Mouse (Mus musculus) stomach, embryonic 14.5 days (tissue): ENCODE data around the gene Gprin2. TPM values are rescaled to one million over a fixed set of nuclear protein-coding genes. Genes with fewer than 3 reads are reported as not detected.

Experiments
- ATAC-seq: fragments of 200-750 bp; cut with Nextera tagmentation; 2 replicates; pipeline ENCODE4 v1.8.0; 2017; ENCODE audit warnings: low read depth, moderate TSS enrichment; ENCODE audit not compliant: insufficient number of reproducible peaks, insufficient read depth, low FRiP score
- H3K27ac ChIP-seq: fragments of 300-500 bp; sonication (generic); 2 replicates; pipeline ENCODE4 v1.5.1; 2014; ENCODE audit warnings: mild to moderate bottlenecking, low read length, moderate library complexity, mixed read lengths
- H3K27me3 ChIP-seq: fragments of 300-500 bp; sonication (generic); 2 replicates; pipeline ENCODE4 v1.6.1; 2014; ENCODE audit warnings: low read length, control low read depth, mixed read lengths; ENCODE audit not compliant: control insufficient read depth, insufficient read depth
- H3K36me3 ChIP-seq: fragments of 300-500 bp; sonication (generic); 2 replicates; pipeline ENCODE4 v1.6.1; 2014; ENCODE audit warnings: mild to moderate bottlenecking, control low read depth, low read length, moderate library complexity, mixed read lengths; ENCODE audit not compliant: control insufficient read depth, insufficient read depth
- H3K4me1 ChIP-seq: fragments of 300-500 bp; sonication (generic); 2 replicates; pipeline ENCODE4 v1.6.1; 2014; ENCODE audit warnings: low read length, control low read depth, mixed read lengths; ENCODE audit not compliant: control insufficient read depth, insufficient read depth
- H3K4me2 ChIP-seq: fragments of 300-500 bp; sonication (generic); replicated peaks from 2 replicates; pipeline ENCODE4 v1.6.1; 2014; ENCODE audit warnings: low read depth, low read length, control low read depth
- H3K4me3 ChIP-seq: fragments of 300-500 bp; sonication (generic); 2 replicates; pipeline ENCODE4 v1.5.1; 2014; ENCODE audit warnings: low read depth, low read length, control low read depth
- H3K9ac ChIP-seq: fragments of 300-500 bp; sonication (generic); replicated peaks from 2 replicates; pipeline ENCODE4 v1.6.1; 2014; ENCODE audit warnings: low read depth, mild to moderate bottlenecking, control low read depth, low read length, moderate library complexity, mixed read lengths
- H3K9me3 ChIP-seq: fragments of 300-500 bp; sonication (generic); 2 replicates; pipeline ENCODE4 v1.6.1; 2016; ENCODE audit warnings: low read depth, low read length, control low read depth; ENCODE audit not compliant: control insufficient read depth
- WGBS: fragments of 180-500 bp; shearing (Covaris S2); extraction: QIAGEN DNeasy Blood & Tissue Kit; methylation state at CpG from one replicate; pipeline ENCODE4 v1.1.7; 2014; 5-methylcytosine and 5-hydroxymethylcytosine counted together
- polyA plus RNA-seq: library from polyadenylated mRNA; unstranded; fragments of >200 nt; fragmentation: Nextera tagmentation; extraction: Ambion mirVana; gene quantifications from 2 replicates; pipeline ENCODE4 v1.2.1, GENCODE M21; 2014

Gene Gprin2
- 0.29 and 0.32 TPM in 2 replicates for polyA plus RNA-seq

DNA sequence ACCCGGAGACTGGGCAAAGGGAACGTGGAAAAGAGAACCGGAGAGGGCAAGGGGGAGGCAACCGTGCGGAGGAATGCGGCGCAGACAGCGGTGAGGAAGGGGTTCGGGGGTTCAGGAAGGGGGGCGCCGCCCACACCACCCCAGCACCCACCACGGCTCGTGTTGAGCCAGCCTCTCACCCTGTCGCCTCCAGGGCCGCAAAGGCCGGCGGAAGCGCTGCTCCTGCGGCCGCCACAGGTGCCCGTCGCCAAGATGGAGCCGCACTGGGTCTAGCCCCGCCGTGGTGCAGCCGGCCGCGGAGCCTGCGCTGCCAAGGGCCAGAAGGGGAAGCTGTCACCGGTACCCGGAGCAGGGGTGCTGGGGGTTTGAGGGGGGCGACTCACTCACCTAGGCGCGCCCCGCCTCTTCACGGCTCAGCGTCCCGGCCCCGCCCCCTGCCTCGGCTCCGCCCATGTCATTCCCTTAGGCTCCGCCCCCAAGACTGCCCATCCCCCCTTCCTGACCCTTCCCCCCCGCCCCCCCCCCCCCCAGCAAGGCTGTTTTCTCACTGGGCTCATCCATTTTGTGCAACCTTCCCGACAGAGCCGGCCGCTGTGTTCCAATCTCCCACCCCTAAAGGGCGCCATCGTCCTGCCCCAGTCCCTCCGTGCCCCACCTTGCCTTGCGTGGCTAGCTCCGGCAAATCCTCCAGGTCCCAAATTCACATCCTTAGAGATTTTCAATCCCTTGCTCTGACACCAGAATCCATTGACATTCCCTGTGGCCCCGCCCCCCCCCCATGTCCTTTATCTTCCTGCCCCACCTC lies at the start of gene Gprin2:
Gene Gprin2, minus strand, starts transcription at position 423 of the 805 bp plus-strand sequence.
- peak within 1 kb of the TSS; percentile 42 for H3K9ac ChIP-seq
- no peaks in the 10 kb centered on the region for H3K27me3 ChIP-seq
- ATAC-seq = peak; percentile 64
- H3K4me3 ChIP-seq = peak within 1 kb of the TSS; percentile 66
- no peaks in the 10 kb centered on the region for H3K36me3 ChIP-seq
- H3K4me2 ChIP-seq = peak within 1 kb of the TSS; percentile 77
- 0 out of 2 replicates have a peak, but pooled peaks cover 3% of the 10 kb centered on the region for H3K4me1 ChIP-seq
- 4% methylated on average over 44 of the region's 52 CpGs for WGBS
- no peaks in the 10 kb centered on the region for H3K9me3 ChIP-seq
- H3K27ac ChIP-seq = no peak within 1 kb of the TSS

GRCm38 (mm10) chr14:34240676-34241075 lies 39.2 kb upstream of the Gprin2 start:
- no peak overlapping the region for H3K4me3 ChIP-seq
- no peaks in the 10 kb centered on the region for H3K9me3 ChIP-seq
- no peak overlapping the region for H3K27ac ChIP-seq
- no peaks in the 10 kb centered on the region for H3K4me1 ChIP-seq
- ATAC-seq = no peak
- WGBS = 50% methylated on average over 6 of the region's 6 CpGs
- H3K36me3 ChIP-seq = no peaks in the 10 kb centered on the region; the same call in 1 of the 2 replicates
- no peak overlapping the region for H3K4me2 ChIP-seq
- H3K27me3 ChIP-seq = no peaks in the 10 kb centered on the region
- H3K9ac ChIP-seq = no peak overlapping the region

GRCm38 (mm10) chr14:34240263-34240662 lies 38.8 kb upstream of the Gprin2 start:
- Histone ChIP-seq H3K36me3 (no peaks in the 10 kb centered on the region; the same call in 1 of the 2 replicates), H3K4me3 (no peak overlapping the region), H3K9me3 (no peaks in the 10 kb centered on the region), H3K27me3 (no peaks in the 10 kb centered on the region), H3K4me2 (no peak overlapping the region), H3K27ac (no peak overlapping the region), H3K4me1 (no peaks in the 10 kb centered on the region), H3K9ac (no peak overlapping the region)
- ATAC-seq = no peak
- WGBS = 59% methylated on average over 10 of the region's 10 CpGs

GRCm38 (mm10) chr14:34234630-34235380 lies 33.4 kb upstream of the Gprin2 start:
- H3K9ac ChIP-seq = peak overlapping the region; percentile 21; the same call in 1 of the 2 replicates
- H3K27ac ChIP-seq = no peak overlapping the region
- H3K27me3 ChIP-seq = no peaks in the 10 kb centered on the region
- no peaks in the 10 kb centered on the region; the same call in 1 of the 2 replicates for H3K36me3 ChIP-seq
- H3K4me3 ChIP-seq = peak overlapping the region; percentile 26
- peak overlapping the region; percentile 69 for H3K4me2 ChIP-seq
- H3K9me3 ChIP-seq = peaks cover 2% of the 10 kb centered on the region; the same call in 1 of the 2 replicates
- 0 out of 2 replicates have a peak, but pooled peaks cover 2% of the 10 kb centered on the region for H3K4me1 ChIP-seq
- peak; percentile 98 for ATAC-seq
- 6% methylated on average over 16 of the region's 16 CpGs for whole genome bisulfite sequencing

DNA sequence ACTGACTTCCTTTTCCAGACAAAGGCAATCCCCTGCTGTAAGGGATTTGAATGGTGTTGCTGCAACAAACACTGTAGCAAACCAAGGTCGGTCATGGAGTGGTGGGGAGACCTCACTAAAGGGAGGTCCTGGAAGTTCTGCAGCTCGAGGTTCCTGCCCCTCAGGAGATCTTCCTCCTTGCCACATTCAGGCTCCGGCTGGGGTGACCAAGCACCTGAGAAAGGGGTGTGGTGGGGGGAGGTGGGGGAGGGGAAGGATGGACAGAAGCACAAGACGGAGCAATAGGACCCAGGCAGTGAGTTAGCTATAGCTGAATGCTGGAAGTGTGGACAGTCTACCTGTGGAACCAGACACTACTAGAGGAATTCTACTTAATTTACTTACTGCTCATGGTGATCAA lies 32.4 kb upstream of the Gprin2 start:
- no peak overlapping the region for H3K4me3 ChIP-seq
- H3K4me2 ChIP-seq = no peak overlapping the region
- H3K4me1 ChIP-seq = 0 out of 2 replicates have a peak, but pooled peaks cover 2% of the 10 kb centered on the region
- no peak for ATAC-seq
- H3K9me3 ChIP-seq = peaks cover 2% of the 10 kb centered on the region; the same call in 1 of the 2 replicates
- no peaks in the 10 kb centered on the region; the same call in 1 of the 2 replicates for H3K36me3 ChIP-seq
- no peak overlapping the region for H3K27ac ChIP-seq
- 69% methylated on average over 4 of the region's 4 CpGs for WGBS
- no peaks in the 10 kb centered on the region for H3K27me3 ChIP-seq
- H3K9ac ChIP-seq = no peak overlapping the region

- Histone ChIP-seq H3K36me3 (no peaks in the 10 kb centered on the region; the same call in 1 of the 2 replicates), H3K27me3 (no peaks in the 10 kb centered on the region), H3K9ac (no peak overlapping the region), H3K9me3 (peaks cover 2% of the 10 kb centered on the region; the same call in 1 of the 2 replicates), H3K4me1 (0 out of 2 replicates have a peak, but pooled peaks cover 2% of the 10 kb centered on the region), H3K27ac (no peak overlapping the region), H3K4me3 (no peak overlapping the region), H3K4me2 (no peak overlapping the region)
- WGBS = 82% methylated on average over 9 of the region's 9 CpGs
- ATAC-seq = no peak
These were observed 31.6 kb upstream of the Gprin2 start for GRCm38 (mm10) chr14:34232866-34233680.

- Histone ChIP-seq H3K9me3 (peaks cover 2% of the 10 kb centered on the region; the same call in 1 of the 2 replicates), H3K9ac (no peak overlapping the region)
- WGBS = 54% methylated on average over 7 of the region's 7 CpGs
These were observed 30.9 kb upstream of the Gprin2 start for GRCm38 (mm10) chr14:34232340-34232739.

More at GRCm38 (mm10) chr14:34232340-34232739, 30.9 kb upstream of the Gprin2 start:
- H3K27ac ChIP-seq = no peak overlapping the region
- ATAC-seq = no peak
- no peaks in the 10 kb centered on the region for H3K36me3 ChIP-seq
- H3K4me2 ChIP-seq = no peak overlapping the region
- H3K4me1 ChIP-seq = 0 out of 2 replicates have a peak, but pooled peaks cover 2% of the 10 kb centered on the region
- H3K4me3 ChIP-seq = no peak overlapping the region
- no peaks in the 10 kb centered on the region for H3K27me3 ChIP-seq
